Mouse (Mus musculus) cerebral cortex, adult 2 months (tissue): ENCODE results near the gene Gm9774.

Source experiments
- WGBS: fragments of 180-500 bp; shearing (Covaris S2); methylation state at CpG from one replicate; pipeline ENCODE4 v1.1.7; 2018; 5-methylcytosine and 5-hydroxymethylcytosine counted together

The Gm9774 gene

DNA sequence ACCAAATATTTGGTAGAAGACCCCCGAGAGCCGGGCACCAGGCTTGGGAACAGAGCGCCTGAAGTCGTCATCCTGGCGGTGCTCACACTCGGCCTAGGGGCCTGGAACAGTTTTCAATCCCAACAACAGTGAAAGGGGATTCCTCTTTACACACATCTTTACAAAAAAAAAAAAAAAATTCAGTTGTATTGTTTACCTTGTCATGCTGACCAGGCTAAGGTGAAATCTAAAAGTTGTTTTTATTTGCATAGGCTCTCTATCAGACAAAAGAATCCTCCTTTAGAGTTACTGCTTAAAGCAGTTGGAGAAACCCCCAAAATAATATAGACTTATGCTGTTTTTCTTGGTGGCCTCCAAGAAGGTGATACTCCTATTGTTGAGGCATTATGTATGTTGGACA lies at the start of gene Gm9774:
Gm9774 (minus strand) TSS at position 101 of the 400 bp plus-strand sequence.
- 97% methylated on average over 6 of the region's 6 CpGs for WGBS

DNA sequence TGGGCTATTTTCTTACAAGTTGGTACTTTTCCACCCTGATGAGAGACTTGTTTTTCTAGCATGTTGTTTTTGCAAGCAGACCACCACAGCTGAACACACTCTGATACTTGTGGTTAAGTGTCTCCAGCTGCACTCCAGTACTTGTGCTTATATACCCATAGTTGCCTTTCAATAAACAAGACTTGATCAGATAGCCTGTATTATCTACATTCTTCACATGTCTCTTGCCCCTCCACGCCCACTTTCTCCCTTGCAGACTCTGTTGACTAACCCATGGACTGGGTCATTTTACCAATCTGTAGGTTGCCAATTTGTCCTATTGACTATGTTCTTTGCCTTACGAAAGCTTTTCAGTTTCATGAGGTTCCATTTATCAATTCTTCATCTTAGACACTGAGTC lies 40.9 kb upstream of the Gm9774 start:
- 88% methylated on average over 2 of the region's 2 CpGs for WGBS

DNA sequence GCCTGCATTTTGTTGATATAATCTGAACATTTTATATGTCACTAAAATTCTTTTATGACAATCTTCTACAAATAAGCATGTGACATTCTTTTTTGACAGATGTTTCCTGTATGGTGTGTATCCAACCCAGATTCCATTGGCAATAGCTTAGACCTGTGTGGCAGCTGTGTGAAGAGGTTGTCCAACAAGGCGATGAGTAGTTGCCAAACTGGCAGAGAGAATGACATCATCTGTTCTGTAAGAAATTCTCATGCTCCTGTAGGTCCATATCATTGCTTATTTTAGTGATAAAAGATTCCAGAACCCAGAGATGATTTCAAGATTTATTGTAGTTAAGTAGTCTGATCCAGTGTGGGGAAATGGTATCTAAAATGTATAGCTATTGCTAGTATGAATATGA lies 37.4 kb upstream of the Gm9774 start:
- 86% methylated on average over 1 of the region's 1 CpGs for WGBS

DNA sequence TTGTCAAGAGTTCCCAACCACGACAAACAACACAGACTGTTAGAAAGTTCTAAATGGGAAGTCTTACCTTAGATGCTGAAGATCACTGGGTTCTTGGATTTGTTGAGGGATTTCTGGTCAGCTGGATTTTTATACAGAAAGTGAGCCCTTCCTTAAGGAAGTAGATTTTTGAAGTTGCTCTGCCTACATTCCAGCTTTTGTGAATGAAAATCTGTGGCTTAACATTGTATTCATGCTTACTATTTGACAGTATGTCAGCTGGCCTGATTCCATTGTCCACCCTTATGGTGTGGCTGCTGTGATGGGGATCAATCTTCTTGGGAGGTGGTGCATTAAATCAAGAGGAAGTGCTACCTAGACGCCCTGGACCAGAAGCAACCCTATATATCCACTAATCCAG lies 29.4 kb upstream of the Gm9774 start, which contains the start of gene Sprr3:
Sprr3 (minus strand) TSS at position 101 of the 400 bp plus-strand sequence.
- WGBS, result 70% methylated on average over 2 of the region's 2 CpGs

DNA sequence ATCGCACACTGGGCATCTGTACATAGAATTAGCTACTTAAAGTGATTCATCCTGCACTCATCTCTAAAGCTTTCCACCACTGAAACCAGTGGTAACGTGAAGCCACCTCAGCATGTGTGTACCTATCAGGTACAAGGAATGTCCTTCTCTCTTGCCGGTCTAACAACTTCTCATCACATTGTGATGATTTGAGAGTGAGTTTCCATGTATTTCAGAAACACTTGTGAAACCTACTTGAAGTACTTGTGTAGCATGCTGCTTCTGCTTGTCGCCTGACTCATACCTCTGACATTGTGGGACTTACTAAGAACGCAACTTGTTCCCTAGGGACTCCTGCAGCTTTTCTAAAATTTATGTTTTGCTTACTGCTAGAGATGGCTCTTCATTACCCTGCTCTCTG lies 25.9 kb upstream of the Gm9774 start:
- WGBS, result 90% methylated on average over 5 of the region's 5 CpGs

DNA sequence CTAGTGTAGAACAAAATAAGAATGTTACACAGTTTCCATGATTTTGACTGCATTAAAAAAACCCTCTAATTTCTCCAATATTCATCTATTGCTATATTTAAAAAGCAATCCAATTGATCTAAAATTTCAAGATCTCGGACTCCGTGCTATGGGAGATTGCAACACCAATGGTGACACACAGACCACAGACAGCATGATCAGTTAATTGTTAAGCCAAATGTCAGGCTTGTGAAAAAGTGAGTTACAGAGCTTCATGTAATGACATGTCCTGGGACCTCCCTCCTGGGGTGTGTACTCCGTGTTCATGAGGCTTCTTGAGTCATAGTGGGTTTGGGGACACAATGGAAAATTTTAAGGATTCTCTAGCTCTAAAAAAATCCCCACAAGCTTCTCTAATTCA lies 11.0 kb upstream of the Gm9774 start:
- WGBS, result 85% methylated on average over 3 of the region's 3 CpGs

DNA sequence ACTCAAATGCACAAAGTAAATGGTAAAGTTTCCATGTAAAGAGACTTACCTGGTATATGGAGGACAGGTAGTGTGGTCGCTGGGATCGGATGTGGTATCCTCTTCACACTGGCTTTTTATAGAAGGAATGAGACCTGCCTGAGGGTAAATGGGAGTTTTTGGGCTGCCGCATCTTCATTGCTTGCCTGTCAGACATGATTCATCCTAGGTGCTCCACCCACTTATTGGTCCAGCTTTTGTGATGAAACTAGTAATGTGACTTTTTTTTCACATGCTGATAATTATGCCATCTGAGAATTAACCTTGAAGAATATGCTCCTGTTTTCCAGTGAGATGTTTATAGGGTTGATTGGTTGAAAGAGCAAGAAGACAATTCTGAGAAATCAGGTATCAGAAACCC lies 9.5 kb upstream of the Gm9774 start, which contains the start of gene Sprr1b:
Sprr1b (minus strand) TSS at position 101 of the 400 bp plus-strand sequence.
- WGBS, result 95% methylated on average over 3 of the region's 3 CpGs

DNA sequence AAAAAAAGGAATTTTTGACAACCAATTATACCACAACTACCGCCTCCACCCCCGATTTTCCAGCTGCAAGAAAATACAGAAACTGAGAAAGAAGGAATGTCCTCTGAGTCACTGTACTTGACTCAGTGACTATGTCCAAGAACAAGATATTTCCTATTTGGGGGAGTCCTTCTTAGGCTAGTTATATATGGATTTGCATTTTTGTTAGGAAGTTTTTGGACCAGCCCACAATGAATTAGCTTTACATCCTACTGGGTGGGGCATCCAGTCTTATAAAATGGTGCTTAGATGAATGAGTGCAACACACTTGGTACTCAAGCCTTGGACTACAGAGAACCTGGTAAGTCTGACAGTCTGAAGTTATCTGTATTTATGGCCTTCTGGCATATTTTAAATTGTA lies 3.1 kb upstream of the Gm9774 start, which contains the start of gene Sprr2k:
Sprr2k (plus strand) TSS at position 301 of the 400 bp plus-strand sequence.
- 77% methylated on average over 2 of the region's 2 CpGs for WGBS

DNA sequence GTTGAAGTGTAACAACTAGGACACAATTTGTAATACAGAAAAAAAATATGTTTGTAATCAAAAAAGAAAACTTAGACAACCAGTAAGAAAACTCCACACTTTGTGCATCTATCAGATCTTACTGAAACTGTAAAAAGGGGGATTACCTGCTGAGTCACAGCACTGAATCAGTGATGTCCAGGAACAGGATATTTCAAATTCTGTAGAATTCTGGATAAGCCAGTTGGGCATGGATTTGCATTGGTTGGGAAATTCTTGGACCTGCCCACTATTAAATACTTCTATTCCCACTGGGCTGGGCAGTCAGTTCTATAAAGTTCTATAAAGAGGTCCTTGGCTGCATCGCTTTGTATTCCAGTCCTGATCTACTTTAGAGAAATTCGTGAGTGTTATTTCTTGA lies 11.4 kb downstream of the Gm9774 start, which contains the start of gene Sprr2j-ps:
Sprr2j-ps (plus strand) TSS at position 301 of the 400 bp plus-strand sequence.
- WGBS, result 91% methylated on average over 2 of the region's 2 CpGs

DNA sequence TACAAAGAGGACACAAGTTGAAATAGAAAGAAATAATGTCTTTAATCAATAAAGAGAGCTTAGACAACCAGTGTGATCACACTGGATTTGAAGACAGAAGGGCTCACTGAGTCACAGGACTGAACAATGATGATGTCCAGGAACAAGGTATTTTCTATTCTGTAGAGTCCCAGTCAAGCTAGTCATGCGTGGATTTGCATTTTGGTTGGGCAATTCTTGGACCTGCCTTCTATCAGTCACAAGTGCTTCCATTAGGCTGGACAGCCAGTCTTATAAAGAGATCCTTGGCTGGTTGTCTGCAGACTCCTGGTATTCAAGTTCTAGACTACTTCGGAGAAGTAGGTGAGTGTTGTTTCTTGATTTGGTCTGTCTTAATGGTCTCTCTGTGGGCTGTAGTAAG lies 21.5 kb downstream of the Gm9774 start, which contains the start of gene Sprr2i:
Sprr2i (plus strand) TSS at position 301 of the 400 bp plus-strand sequence.
- 94% methylated on average over 2 of the region's 2 CpGs for WGBS

DNA sequence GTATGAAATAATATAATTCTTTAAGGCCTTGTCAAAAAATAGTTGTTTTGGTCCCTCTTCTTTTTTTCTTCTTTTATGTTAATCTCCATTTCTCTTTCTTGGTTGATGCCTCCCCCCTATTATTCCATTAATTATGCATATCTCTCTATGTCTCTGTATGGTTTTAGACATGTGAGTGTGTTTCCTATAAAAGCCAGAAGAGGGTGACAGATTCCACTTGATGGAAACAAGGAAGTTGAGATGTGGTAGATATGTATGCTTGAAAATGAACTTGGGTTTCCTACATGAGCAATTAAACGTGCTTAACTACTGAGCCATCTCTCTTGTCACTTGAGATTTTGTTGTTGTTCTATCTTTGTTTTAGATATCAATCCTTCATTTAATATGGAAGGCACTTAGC lies 34.9 kb downstream of the Gm9774 start:
- WGBS, result 20% methylated on average over 1 of the region's 1 CpGs

DNA sequence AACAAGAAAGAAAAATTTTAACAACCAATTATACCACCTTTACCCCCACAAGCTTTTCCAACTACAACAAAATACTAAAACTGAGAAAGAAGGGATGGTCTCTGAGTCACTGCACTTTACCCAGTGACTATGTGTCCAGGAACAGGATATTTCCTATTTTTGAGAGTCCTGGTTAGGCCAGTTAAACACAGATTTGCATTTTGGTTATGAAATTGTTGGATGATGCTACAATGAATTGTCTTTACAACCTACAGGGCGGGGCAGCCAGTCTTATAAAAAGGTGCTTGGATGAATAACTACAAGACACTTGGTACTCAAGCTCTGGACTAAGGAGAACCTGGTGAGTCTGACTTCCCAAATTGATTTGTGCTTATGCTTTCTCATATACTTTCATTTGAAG lies 43.8 kb downstream of the Gm9774 start, which contains the start of gene Sprr2h:
Sprr2h (plus strand) TSS at position 301 of the 400 bp plus-strand sequence.
- WGBS, result 88% methylated on average over 1 of the region's 1 CpGs
